Mouse (Mus musculus) liver, embryonic 16.5 days (tissue): ENCODE measurements around the gene Xk. TPM values are rescaled to one million over a fixed set of nuclear protein-coding genes. Genes with fewer than 3 reads are reported as not detected.
A peak's percentile ranks its signal among the peaks of the same experiment; 100 is the strongest.

Source experiments
- ATAC-seq: fragments of 200-750 bp; cut with Nextera tagmentation; 2 replicates; pipeline ENCODE4 v1.8.0; 2017; ENCODE audit warnings: low read depth, mild to moderate bottlenecking, moderate number of reproducible peaks, moderate library complexity
- H3K27ac ChIP-seq: fragments of 300-500 bp; sonication (generic); 2 replicates; pipeline ENCODE4 v1.5.1; 2014; ENCODE audit warnings: mild to moderate bottlenecking, low read length
- H3K27me3 ChIP-seq: fragments of 300-500 bp; sonication (generic); 2 replicates; pipeline ENCODE4 v1.6.1; 2014; ENCODE audit warnings: low read depth, low read length, mixed read lengths; ENCODE audit not compliant: control insufficient read depth, insufficient read depth
- H3K36me3 ChIP-seq: fragments of 300-500 bp; sonication (generic); 2 replicates; pipeline ENCODE4 v1.6.1; 2014; ENCODE audit warnings: mild to moderate bottlenecking; ENCODE audit not compliant: control insufficient read depth, insufficient read depth
- H3K4me1 ChIP-seq: fragments of 300-500 bp; sonication (generic); 2 replicates; pipeline ENCODE4 v1.6.1; 2014; ENCODE audit warnings: low read depth, low read length, mixed read lengths; ENCODE audit not compliant: control insufficient read depth
- H3K4me2 ChIP-seq: fragments of 300-500 bp; sonication (generic); 2 replicates; pipeline ENCODE4 v1.6.1; 2014; ENCODE audit warnings: low read depth, low read length, mixed read lengths
- H3K4me3 ChIP-seq: fragments of 300-500 bp; sonication (generic); 2 replicates; pipeline ENCODE4 v1.5.1; 2014; ENCODE audit warnings: low read depth, mild to moderate bottlenecking, low read length
- H3K9ac ChIP-seq: fragments of 300-500 bp; sonication (generic); 2 replicates; pipeline ENCODE4 v1.6.1; 2014; ENCODE audit warnings: low read depth, low read length
- H3K9me3 ChIP-seq: fragments of 300-500 bp; sonication (generic); replicated peaks from 2 replicates; pipeline ENCODE4 v1.6.1; 2016; ENCODE audit warnings: low read length; ENCODE audit not compliant: control insufficient read depth
- WGBS: fragments of 180-500 bp; shearing (Covaris S2); extraction: QIAGEN DNeasy Blood & Tissue Kit; methylation state at CpG from one replicate; pipeline ENCODE4 v1.1.7; 2014; ENCODE audit not compliant: insufficient replicate concordance; 5-methylcytosine and 5-hydroxymethylcytosine counted together
- polyA plus RNA-seq: library from polyadenylated mRNA; unstranded; fragments of >200 nt; fragmentation: Nextera tagmentation; extraction: Ambion mirVana; gene quantifications from 2 replicates; pipeline ENCODE4 v1.2.1, GENCODE M21; 2015

The Xk gene
- polyA plus RNA-seq = 25.2 and 26.2 TPM in 2 replicates

GRCm38 (mm10) chrX:9272460-9273361 is at the start of gene Xk:
Gene Xk, plus strand, starts transcription at chrX:9272756.
- peak within 1 kb of the TSS; percentile 92 for H3K27ac ChIP-seq
- H3K4me1 ChIP-seq = no peaks in the 10 kb centered on the region; the same call in none of the 2 replicates
- H3K4me2 ChIP-seq = peak within 1 kb of the TSS; percentile 50
- no peaks in the 10 kb centered on the region for H3K27me3 ChIP-seq
- H3K9me3 ChIP-seq = no peaks in the 10 kb centered on the region
- H3K9ac ChIP-seq = peak within 1 kb of the TSS; percentile 86
- peak; percentile 92 for ATAC-seq
- WGBS = 7% methylated on average over 83 of the region's 94 CpGs
- no peaks in the 10 kb centered on the region for H3K36me3 ChIP-seq
- H3K4me3 ChIP-seq = peak within 1 kb of the TSS; percentile 78

GRCm38 (mm10) chrX:9227105-9227504 is 45.5 kb upstream of the Xk start:
- Histone ChIP-seq H3K4me3 (no peak overlapping the region), H3K27me3 (no peaks in the 10 kb centered on the region), H3K9ac (no peak overlapping the region), H3K4me1 (no peaks in the 10 kb centered on the region; the same call in 1 of the 2 replicates), H3K9me3 (no peaks in the 10 kb centered on the region), H3K4me2 (no peak overlapping the region), H3K36me3 (no peaks in the 10 kb centered on the region), H3K27ac (no peak overlapping the region)
- ATAC-seq = no peak
- 50% methylated on average over 2 of the region's 2 CpGs for whole genome bisulfite sequencing

GRCm38 (mm10) chrX:9240737-9241591 is 31.6 kb upstream of the Xk start:
- ATAC-seq = no peak
- 64% methylated on average over 5 of the region's 5 CpGs for WGBS
- no peaks in the 10 kb centered on the region for H3K27me3 ChIP-seq
- H3K4me1 ChIP-seq = peaks cover 23% of the 10 kb centered on the region
- H3K36me3 ChIP-seq = no peaks in the 10 kb centered on the region
- no peak overlapping the region for H3K27ac ChIP-seq
- no peaks in the 10 kb centered on the region for H3K9me3 ChIP-seq
- H3K9ac ChIP-seq = no peak overlapping the region
- H3K4me2 ChIP-seq = no peak overlapping the region
- no peak overlapping the region for H3K4me3 ChIP-seq

GRCm38 (mm10) chrX:9243381-9243864 is 29.1 kb upstream of the Xk start:
- no peak; the same call in 1 of the 2 replicates for ATAC-seq
- H3K27me3 ChIP-seq = no peaks in the 10 kb centered on the region
- H3K9ac ChIP-seq = peak overlapping the region; percentile 29; the same call in 1 of the 2 replicates
- H3K4me3 ChIP-seq = no peak overlapping the region
- H3K4me2 ChIP-seq = no peak overlapping the region
- peaks cover 26% of the 10 kb centered on the region for H3K4me1 ChIP-seq
- whole genome bisulfite sequencing = 40% methylated on average over 8 of the region's 8 CpGs
- H3K36me3 ChIP-seq = no peaks in the 10 kb centered on the region
- peak overlapping the region; percentile 47 for H3K27ac ChIP-seq
- no peaks in the 10 kb centered on the region for H3K9me3 ChIP-seq

- 20% methylated on average over 12 of the region's 12 CpGs for WGBS
- ATAC-seq = peak; percentile 97
- H3K4me2 ChIP-seq = peak overlapping the region; percentile 50
- no peaks in the 10 kb centered on the region for H3K36me3 ChIP-seq
- peak overlapping the region; percentile 89 for H3K27ac ChIP-seq
- no peaks in the 10 kb centered on the region for H3K9me3 ChIP-seq
- H3K4me3 ChIP-seq = peak overlapping the region; percentile 29
- no peaks in the 10 kb centered on the region for H3K27me3 ChIP-seq
- H3K4me1 ChIP-seq = peaks cover 26% of the 10 kb centered on the region
- peak overlapping the region; percentile 41; the same call in 1 of the 2 replicates for H3K9ac ChIP-seq
Observed at GRCm38 (mm10) chrX:9244603-9245336, 27.8 kb upstream of the Xk start.

GRCm38 (mm10) chrX:9248911-9249310 is 23.6 kb upstream of the Xk start:
- WGBS = 62% methylated on average over 5 of the region's 5 CpGs
- Histone ChIP-seq H3K27me3 (no peaks in the 10 kb centered on the region), H3K4me3 (no peak overlapping the region), H3K9me3 (no peaks in the 10 kb centered on the region), H3K4me1 (peaks cover 16% of the 10 kb centered on the region), H3K36me3 (no peaks in the 10 kb centered on the region), H3K27ac (no peak overlapping the region), H3K9ac (no peak overlapping the region), H3K4me2 (no peak overlapping the region)
- ATAC-seq = no peak

- ATAC-seq = peak; percentile 63
- Histone ChIP-seq H3K4me2 (peak overlapping the region; percentile 36), H3K4me3 (peak overlapping the region; percentile 12), H3K9me3 (no peaks in the 10 kb centered on the region), H3K27me3 (no peaks in the 10 kb centered on the region), H3K4me1 (peaks cover 4% of the 10 kb centered on the region; the same call in 1 of the 2 replicates), H3K36me3 (no peaks in the 10 kb centered on the region), H3K27ac (peak overlapping the region; percentile 2; the same call in 1 of the 2 replicates), H3K9ac (no peak overlapping the region)
- WGBS = 61% methylated on average over 10 of the region's 10 CpGs
Observed at GRCm38 (mm10) chrX:9253990-9254389, 18.6 kb upstream of the Xk start.

GRCm38 (mm10) chrX:9254901-9255300 is 17.7 kb upstream of the Xk start:
- Histone ChIP-seq H3K4me1 (peaks cover 4% of the 10 kb centered on the region; the same call in 1 of the 2 replicates), H3K4me2 (peak overlapping the region; percentile 49), H3K36me3 (no peaks in the 10 kb centered on the region), H3K4me3 (peak overlapping the region; percentile 51), H3K9ac (peak overlapping the region; percentile 50), H3K27ac (peak overlapping the region; percentile 78), H3K27me3 (no peaks in the 10 kb centered on the region), H3K9me3 (no peaks in the 10 kb centered on the region)
- 0 out of 2 replicates have a peak, but pooled peaks have one; percentile 8 for ATAC-seq
- WGBS = 74% methylated on average over 3 of the region's 3 CpGs
